Mouse (Mus musculus): ENCODE measurements around the gene Plekha6.

DNA sequence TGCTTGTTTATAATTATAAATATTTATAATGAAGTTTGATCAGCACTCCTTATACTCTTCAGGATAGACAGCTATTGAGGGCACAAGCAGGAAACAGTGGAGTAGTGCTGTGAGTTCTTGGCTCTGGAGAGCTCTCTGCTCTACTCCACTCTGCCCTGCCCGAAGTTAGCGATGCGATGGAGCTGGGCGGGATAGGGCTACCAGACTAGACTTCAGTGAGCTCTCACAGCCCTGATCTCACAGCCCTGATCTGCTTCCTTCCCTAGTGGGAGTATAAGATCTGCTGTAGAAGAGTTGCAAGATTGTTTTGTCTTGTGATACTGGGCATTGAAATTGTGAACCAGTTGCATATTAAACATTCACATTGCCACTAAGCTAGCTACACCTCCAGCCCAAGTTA, 29.1 kb upstream of the Plekha6 start:
- TF ChIP-seq GATA2 (IDR thresholded peaks at IDR 0.05; ENCODE audit: borderline replicate concordance, low read depth, low read length): no peak
- no peak for TF ChIP-seq GATA1 (IDR thresholded peaks at IDR 0.05; ENCODE audit: borderline replicate concordance, low read length)
- TF ChIP-seq CTCF (IDR thresholded peaks at IDR 0.05; ENCODE audit: low read depth, low read length): no peak
- no peak for TF ChIP-seq TAL1 (conservative IDR thresholded peaks at IDR 0.05; ENCODE audit: low read depth, low read length)

All from G1E (cell line).